Mouse (Mus musculus) limb, embryonic 12.5 days (tissue): ENCODE results near the gene Pf4. TPM values are rescaled to one million over a fixed set of nuclear protein-coding genes. Genes with fewer than 3 reads are reported as not detected.

Experiments
- ATAC-seq: fragments of 200-750 bp; cut with Nextera tagmentation; 2 replicates; pipeline ENCODE4 v1.8.0; 2017; ENCODE audit warnings: low read depth, moderate TSS enrichment; ENCODE audit not compliant: insufficient number of reproducible peaks, insufficient read depth, low FRiP score, low TSS enrichment
- H3K27ac ChIP-seq: fragments of 300-500 bp; sonication (generic); 2 replicates; pipeline ENCODE4 v1.5.1; 2016; ENCODE audit warnings: mild to moderate bottlenecking, moderate library complexity
- H3K27me3 ChIP-seq: fragments of 300-500 bp; sonication (generic); 2 replicates; pipeline ENCODE4 v1.6.1; 2016; ENCODE audit warnings: mild to moderate bottlenecking, moderate library complexity
- H3K36me3 ChIP-seq: fragments of 300-500 bp; sonication (generic); 2 replicates; pipeline ENCODE4 v1.6.1; 2016; ENCODE audit warnings: mild to moderate bottlenecking, moderate library complexity
- H3K4me1 ChIP-seq: fragments of 300-500 bp; sonication (generic); replicated peaks from 2 replicates; pipeline ENCODE4 v1.6.1; 2016
- H3K4me2 ChIP-seq: fragments of 300-500 bp; sonication (generic); 2 replicates; pipeline ENCODE4 v1.6.1; 2016; ENCODE audit warnings: mild to moderate bottlenecking, moderate library complexity
- H3K4me3 ChIP-seq: fragments of 300-500 bp; sonication (generic); replicated peaks from 2 replicates; pipeline ENCODE4 v1.5.1; 2016; ENCODE audit warnings: mild to moderate bottlenecking
- H3K9ac ChIP-seq: fragments of 300-500 bp; sonication (generic); replicated peaks from 2 replicates; pipeline ENCODE4 v1.6.1; 2016; ENCODE audit warnings: mild to moderate bottlenecking, moderate library complexity
- H3K9me3 ChIP-seq: fragments of 300-500 bp; sonication (generic); 2 replicates; pipeline ENCODE4 v1.6.1; 2016; ENCODE audit warnings: mild to moderate bottlenecking, moderate library complexity
- WGBS: fragments of 180-500 bp; shearing (Covaris S2); methylation state at CpG from one replicate; pipeline ENCODE4 v1.1.7; 2016; 5-methylcytosine and 5-hydroxymethylcytosine counted together
- polyA plus RNA-seq: library from polyadenylated mRNA; unstranded; fragments of >200 nt; fragmentation: Nextera tagmentation; extraction: Ambion mirVana; gene quantifications from 2 replicates; pipeline ENCODE4 v1.2.1, GENCODE M21; 2016

Gene Pf4
- polyA plus RNA-seq, 1 experiment from 2014 or later = 54.2 TPM

GRCm38 (mm10) chr5:90763912-90764665 is 8.1 kb upstream of the Pf4 start:
- Histone ChIP-seq H3K9ac (no peak overlapping the region), H3K4me2 (no peak overlapping the region), H3K4me3 (no peak overlapping the region), H3K27me3 (peaks cover 15% of the 10 kb centered on the region), H3K27ac (no peak overlapping the region), H3K9me3 (no peaks in the 10 kb centered on the region), H3K4me1 (peaks cover 5% of the 10 kb centered on the region), H3K36me3 (no peaks in the 10 kb centered on the region)
- ATAC-seq = no peak
- 65% methylated on average over 12 of the region's 12 CpGs for WGBS

DNA sequence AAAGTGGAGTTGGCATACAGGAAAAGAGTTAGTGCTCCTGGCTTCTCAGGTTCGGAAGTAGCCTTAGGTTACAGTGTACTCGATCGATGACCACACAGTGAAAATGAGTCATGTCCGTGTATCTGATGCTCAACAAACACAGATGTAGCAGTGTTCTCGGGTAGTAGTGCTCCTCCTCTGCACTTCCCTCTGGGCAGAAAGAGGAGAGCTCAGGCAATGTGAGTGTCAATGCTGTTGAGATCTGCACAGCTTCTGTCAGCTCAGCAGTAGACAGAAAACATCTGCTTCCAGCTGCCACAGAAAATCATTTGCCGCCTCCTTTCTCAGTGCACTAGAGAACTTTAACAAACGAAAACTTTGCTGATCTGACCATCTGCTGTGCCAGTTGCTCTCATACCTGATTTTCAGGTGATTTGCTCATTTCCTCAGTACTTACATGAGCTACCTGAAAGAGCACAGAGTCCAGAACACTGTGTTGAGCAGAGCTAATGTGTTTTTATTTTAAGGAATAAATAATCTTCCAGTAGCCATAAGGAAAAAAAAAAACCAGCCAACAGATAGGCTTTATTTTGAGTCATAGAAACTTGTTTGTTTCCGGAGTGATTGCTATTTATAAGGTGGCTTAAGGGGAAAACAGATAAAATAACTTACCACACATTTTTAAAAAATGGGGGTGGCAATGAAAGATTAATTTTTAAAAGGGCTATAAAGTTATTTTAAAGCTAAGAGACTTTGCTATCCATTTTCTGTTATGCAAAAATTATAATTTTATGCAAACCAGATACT is 6.2 kb upstream of the Pf4 start:
- Histone ChIP-seq H3K9me3 (no peaks in the 10 kb centered on the region), H3K4me3 (no peak overlapping the region), H3K4me1 (no peaks in the 10 kb centered on the region), H3K27ac (no peak overlapping the region), H3K27me3 (peaks cover 5% of the 10 kb centered on the region), H3K36me3 (no peaks in the 10 kb centered on the region), H3K4me2 (no peak overlapping the region), H3K9ac (no peak overlapping the region)
- WGBS = 60% methylated on average over 8 of the region's 8 CpGs
- ATAC-seq = no peak

GRCm38 (mm10) chr5:90768218-90768617 is 4.0 kb upstream of the Pf4 start, which contains the start of gene Ppbp:
Gene Ppbp, plus strand, starts transcription at chr5:90768518.
- Histone ChIP-seq H3K4me3 (no peak within 1 kb of the TSS), H3K9me3 (no peaks in the 10 kb centered on the region), H3K27ac (no peak within 1 kb of the TSS), H3K36me3 (no peaks in the 10 kb centered on the region), H3K4me2 (no peak within 1 kb of the TSS), H3K9ac (no peak within 1 kb of the TSS), H3K4me1 (no peaks in the 10 kb centered on the region), H3K27me3 (peaks cover 5% of the 10 kb centered on the region)
- 44% methylated on average over 3 of the region's 3 CpGs for WGBS
- no peak for ATAC-seq

DNA sequence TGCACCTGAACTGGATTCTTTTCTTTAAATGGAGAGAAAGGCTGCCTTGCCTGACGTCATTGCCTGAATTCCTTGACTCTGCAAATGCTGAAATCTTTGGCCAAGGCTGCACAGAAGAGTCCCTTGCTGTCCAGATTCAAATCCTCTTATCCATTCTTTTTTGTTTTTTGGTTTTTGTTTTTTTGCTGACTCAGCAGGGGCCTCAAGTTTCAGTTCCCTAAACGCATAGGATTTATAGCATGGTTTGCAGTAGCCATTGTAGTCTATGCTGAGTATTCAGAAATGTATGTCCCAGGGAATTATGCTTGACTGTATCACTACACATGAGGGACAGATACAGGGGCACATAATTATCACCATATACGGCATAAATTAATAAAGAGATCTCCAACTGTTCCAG is 866 bp upstream of the Pf4 start:
- Histone ChIP-seq H3K4me3 (no peak overlapping the region), H3K4me1 (no peaks in the 10 kb centered on the region), H3K4me2 (no peak overlapping the region), H3K27ac (no peak overlapping the region), H3K36me3 (no peaks in the 10 kb centered on the region), H3K9me3 (no peaks in the 10 kb centered on the region), H3K9ac (no peak overlapping the region), H3K27me3 (peaks cover 5% of the 10 kb centered on the region)
- 71% methylated on average over 3 of the region's 3 CpGs for WGBS
- ATAC-seq = no peak

- H3K36me3 ChIP-seq = no peaks in the 10 kb centered on the region
- no peaks in the 10 kb centered on the region for H3K4me1 ChIP-seq
- H3K4me3 ChIP-seq = no peak overlapping the region
- no peak for ATAC-seq
- WGBS = 91% methylated on average over 5 of the region's 5 CpGs
- no peak overlapping the region for H3K4me2 ChIP-seq
- H3K27me3 ChIP-seq = no peaks in the 10 kb centered on the region; the same call in 1 of the 2 replicates
- no peaks in the 10 kb centered on the region for H3K9me3 ChIP-seq
- no peak overlapping the region for H3K9ac ChIP-seq
- no peak overlapping the region for H3K27ac ChIP-seq
Observed at GRCm38 (mm10) chr5:90775562-90775961, 3.3 kb downstream of the Pf4 start.

DNA sequence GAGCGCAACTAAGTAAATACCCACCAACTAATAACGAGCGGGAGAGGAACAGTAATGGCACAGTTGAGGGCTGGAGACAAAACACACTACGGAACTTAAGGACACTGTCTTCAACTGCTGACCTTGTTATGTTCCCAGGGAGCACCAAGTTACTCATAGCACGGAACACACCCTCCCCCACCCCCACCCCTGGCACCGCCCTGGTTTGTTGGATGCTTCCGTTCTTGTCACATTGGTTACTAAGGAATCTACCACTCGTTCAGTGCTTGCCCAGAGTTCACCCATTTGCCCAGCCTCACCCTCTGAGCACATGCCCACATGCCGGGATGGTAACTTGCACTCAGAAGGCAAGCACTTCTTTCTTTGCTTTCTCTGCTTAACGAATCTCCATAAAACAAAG is 5.4 kb downstream of the Pf4 start:
- no peak for ATAC-seq
- Histone ChIP-seq H3K9me3 (no peaks in the 10 kb centered on the region), H3K9ac (no peak overlapping the region), H3K27me3 (no peaks in the 10 kb centered on the region; the same call in 1 of the 2 replicates), H3K4me2 (no peak overlapping the region), H3K4me1 (no peaks in the 10 kb centered on the region), H3K4me3 (no peak overlapping the region), H3K27ac (no peak overlapping the region), H3K36me3 (no peaks in the 10 kb centered on the region)
- WGBS = 75% methylated on average over 10 of the region's 10 CpGs

- 83% methylated on average over 6 of the region's 6 CpGs for WGBS
- no peaks in the 10 kb centered on the region for H3K36me3 ChIP-seq
- no peak overlapping the region for H3K9ac ChIP-seq
- no peak for ATAC-seq
- no peak overlapping the region for H3K4me2 ChIP-seq
- H3K4me3 ChIP-seq = no peak overlapping the region
- no peaks in the 10 kb centered on the region for H3K9me3 ChIP-seq
- no peaks in the 10 kb centered on the region for H3K4me1 ChIP-seq
- no peak overlapping the region for H3K27ac ChIP-seq
- H3K27me3 ChIP-seq = no peaks in the 10 kb centered on the region; the same call in 1 of the 2 replicates
Observed at GRCm38 (mm10) chr5:90778856-90779255, 6.6 kb downstream of the Pf4 start.

DNA sequence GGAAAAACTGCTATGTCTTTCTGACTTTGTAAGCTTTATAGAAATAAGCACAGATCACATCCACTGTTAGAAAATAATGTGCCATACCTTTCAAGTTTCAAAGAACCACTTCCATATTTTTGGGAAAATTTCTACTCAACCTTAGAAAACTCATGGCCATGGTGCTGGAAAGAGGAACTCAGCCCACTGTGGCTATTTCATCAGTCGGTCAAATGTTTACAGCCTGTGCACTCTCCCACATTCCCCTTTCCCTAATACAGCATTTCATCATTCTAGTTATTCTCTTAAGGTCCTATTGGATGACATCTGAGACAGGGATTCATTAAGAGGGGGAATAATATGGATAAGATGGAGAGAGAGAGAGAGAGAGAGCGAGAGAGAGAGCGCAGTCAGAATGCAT is 11.5 kb downstream of the Pf4 start:
- WGBS = 80% methylated on average over 3 of the region's 3 CpGs
- no peak for ATAC-seq
- H3K9me3 ChIP-seq = no peaks in the 10 kb centered on the region

GRCm38 (mm10) chr5:90785659-90786588 is 13.7 kb downstream of the Pf4 start, which contains the start of gene Cxcl3:
Gene Cxcl3, plus strand, starts transcription at chr5:90786103.
- H3K9me3 ChIP-seq = no peaks in the 10 kb centered on the region
- H3K36me3 ChIP-seq = no peaks in the 10 kb centered on the region
- H3K4me3 ChIP-seq = peak within 1 kb of the TSS; percentile 38
- H3K4me1 ChIP-seq = peaks cover 19% of the 10 kb centered on the region
- WGBS = 16% methylated on average over 26 of the region's 26 CpGs
- H3K27ac ChIP-seq = no peak within 1 kb of the TSS
- peak within 1 kb of the TSS; percentile 81 for H3K4me2 ChIP-seq
- ATAC-seq = peak; percentile 79
- peaks cover 12% of the 10 kb centered on the region; the same call in 1 of the 2 replicates for H3K27me3 ChIP-seq
- 0 out of 2 replicates have a peak within 1 kb of the TSS, but pooled peaks have one; percentile 23 for H3K9ac ChIP-seq

More for the DNA sequence above, 11.5 kb downstream of the Pf4 start:
- Histone ChIP-seq H3K27me3 (peaks cover 12% of the 10 kb centered on the region; the same call in 1 of the 2 replicates), H3K27ac (no peak overlapping the region), H3K36me3 (no peaks in the 10 kb centered on the region), H3K4me3 (no peak overlapping the region), H3K4me1 (peaks cover 6% of the 10 kb centered on the region; the same call in 1 of the 2 replicates), H3K9ac (no peak overlapping the region), H3K4me2 (no peak overlapping the region)

DNA sequence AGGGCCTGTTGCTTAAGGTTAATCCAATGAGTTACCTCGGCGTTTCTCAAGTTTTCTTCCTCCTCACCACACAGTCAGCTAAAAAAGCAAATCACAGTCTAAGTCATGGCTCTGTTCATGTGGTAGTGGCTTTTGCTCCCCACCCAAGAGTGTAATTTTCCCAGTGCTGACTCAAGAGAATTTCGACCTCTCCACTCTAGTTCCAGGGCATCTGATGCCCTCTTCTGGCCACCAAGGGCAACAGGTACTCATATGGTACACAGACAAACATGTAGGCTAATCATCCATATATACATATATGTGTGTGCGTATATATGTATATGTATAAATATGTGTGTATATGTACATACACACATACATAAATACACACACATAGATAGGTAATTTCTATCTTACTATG is 15.9 kb downstream of the Pf4 start:
- 76% methylated on average over 4 of the region's 4 CpGs for WGBS
- H3K9me3 ChIP-seq = no peaks in the 10 kb centered on the region
- H3K9ac ChIP-seq = no peak overlapping the region
- H3K27ac ChIP-seq = no peak overlapping the region
- peaks cover 19% of the 10 kb centered on the region for H3K4me1 ChIP-seq
- H3K4me3 ChIP-seq = no peak overlapping the region
- ATAC-seq = no peak
- H3K27me3 ChIP-seq = peaks cover 12% of the 10 kb centered on the region; the same call in 1 of the 2 replicates
- no peak overlapping the region for H3K4me2 ChIP-seq
- no peaks in the 10 kb centered on the region for H3K36me3 ChIP-seq
